Mouse (Mus musculus) liver, embryonic 15.5 days (tissue): Measurements from ENCODE around the gene P2rx3. TPM values are rescaled to one million over a fixed set of nuclear protein-coding genes. Genes with fewer than 3 reads are reported as not detected.

Source experiments
- ATAC-seq: fragments of 200-750 bp; cut with Nextera tagmentation; 2 replicates; pipeline ENCODE4 v1.8.0; 2017; ENCODE audit warnings: moderate number of reproducible peaks, mild to moderate bottlenecking, moderate library complexity; ENCODE audit not compliant: insufficient read depth
- H3K27ac ChIP-seq: fragments of 300-500 bp; sonication (generic); replicated peaks from 2 replicates; pipeline ENCODE4 v1.5.1; 2015; ENCODE audit warnings: mild to moderate bottlenecking, inconsistent platforms
- H3K27me3 ChIP-seq: fragments of 300-500 bp; sonication (generic); 2 replicates; pipeline ENCODE4 v1.6.1; 2015; ENCODE audit warnings: mild to moderate bottlenecking, inconsistent platforms
- H3K36me3 ChIP-seq: fragments of 300-500 bp; sonication (generic); replicated peaks from 2 replicates; pipeline ENCODE4 v1.6.1; 2015; ENCODE audit warnings: moderate library complexity, mild to moderate bottlenecking, inconsistent platforms
- H3K4me1 ChIP-seq: fragments of 300-500 bp; sonication (generic); replicated peaks from 2 replicates; pipeline ENCODE4 v1.6.1; 2015; ENCODE audit warnings: inconsistent platforms
- H3K4me2 ChIP-seq: fragments of 300-500 bp; sonication (generic); 2 replicates; pipeline ENCODE4 v1.6.1; 2015; ENCODE audit warnings: moderate library complexity, mild to moderate bottlenecking, inconsistent platforms
- H3K4me3 ChIP-seq: fragments of 300-500 bp; sonication (generic); replicated peaks from 2 replicates; pipeline ENCODE4 v1.5.1; 2015; ENCODE audit warnings: mild to moderate bottlenecking, inconsistent platforms
- H3K9ac ChIP-seq: fragments of 300-500 bp; sonication (generic); 2 replicates; pipeline ENCODE4 v1.6.1; 2015; ENCODE audit warnings: moderate library complexity, mild to moderate bottlenecking, inconsistent platforms
- H3K9me3 ChIP-seq: fragments of 300-500 bp; sonication (generic); replicated peaks from 2 replicates; pipeline ENCODE4 v1.6.1; 2016; ENCODE audit warnings: inconsistent platforms
- WGBS: fragments of 180-500 bp; shearing (Covaris S2); methylation state at CpG from one replicate; pipeline ENCODE4 v1.1.7; 2015; ENCODE audit warnings: mixed read lengths; ENCODE audit not compliant: insufficient replicate concordance; 5-methylcytosine and 5-hydroxymethylcytosine counted together
- polyA plus RNA-seq: library from polyadenylated mRNA; unstranded; fragments of >200 nt; fragmentation: Nextera tagmentation; extraction: Ambion mirVana; gene quantifications from 2 replicates; pipeline ENCODE4 v1.2.1, GENCODE M21; 2015

The P2rx3 gene
- polyA plus RNA-seq, 1 experiment from 2014 or later, result 0.25 TPM

GRCm38 (mm10) chr2:85012679-85013078, 24.6 kb downstream of the P2rx3 start:
- no peaks in the 10 kb centered on the region for H3K9me3 ChIP-seq
- ATAC-seq, result peak; percentile 74
- H3K27ac ChIP-seq, result peak overlapping the region; percentile 97
- H3K27me3 ChIP-seq, result peaks cover 5% of the 10 kb centered on the region; the same call in 1 of the 2 replicates
- WGBS, result 24% methylated on average over 14 of the region's 14 CpGs
- peak overlapping the region; percentile 75 for H3K4me2 ChIP-seq
- peak overlapping the region; percentile 46 for H3K4me3 ChIP-seq
- H3K36me3 ChIP-seq, result no peaks in the 10 kb centered on the region
- H3K9ac ChIP-seq, result peak overlapping the region; percentile 61
- peaks cover 72% of the 10 kb centered on the region for H3K4me1 ChIP-seq

GRCm38 (mm10) chr2:85011906-85012604, 25.2 kb downstream of the P2rx3 start:
- Histone ChIP-seq H3K4me3 (peak overlapping the region; percentile 46), H3K4me1 (peaks cover 78% of the 10 kb centered on the region), H3K36me3 (no peaks in the 10 kb centered on the region), H3K27ac (peak overlapping the region; percentile 97), H3K27me3 (peaks cover 5% of the 10 kb centered on the region; the same call in 1 of the 2 replicates), H3K9me3 (no peaks in the 10 kb centered on the region), H3K9ac (peak overlapping the region; percentile 61), H3K4me2 (peak overlapping the region; percentile 75)
- peak; percentile 99 for ATAC-seq
- 31% methylated on average over 9 of the region's 9 CpGs for WGBS

DNA sequence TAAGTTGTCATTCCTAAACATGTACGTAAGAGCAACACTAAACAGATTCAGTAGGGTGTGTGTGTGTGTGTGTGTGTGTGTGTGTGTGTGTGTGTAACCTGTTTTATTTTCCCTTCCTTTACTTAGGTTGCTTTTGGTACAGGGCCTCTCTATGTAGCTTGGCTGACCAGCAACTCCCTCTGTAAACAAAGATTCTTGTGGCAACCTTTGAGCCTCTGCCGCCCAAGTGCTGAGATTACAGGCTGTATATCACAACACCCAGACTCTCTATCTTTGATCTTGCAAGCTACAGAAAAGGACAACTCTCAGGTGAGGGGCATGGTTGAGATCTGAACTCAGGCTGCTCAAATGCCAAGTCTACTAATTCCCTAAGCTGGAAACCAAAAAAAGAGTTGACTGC, 28.1 kb downstream of the P2rx3 start:
- Histone ChIP-seq H3K4me3 (no peak overlapping the region), H3K4me1 (peaks cover 75% of the 10 kb centered on the region), H3K4me2 (no peak overlapping the region), H3K9me3 (no peaks in the 10 kb centered on the region), H3K9ac (no peak overlapping the region), H3K27ac (peak overlapping the region; percentile 63), H3K36me3 (no peaks in the 10 kb centered on the region), H3K27me3 (peaks cover 14% of the 10 kb centered on the region; the same call in 1 of the 2 replicates)
- WGBS, result 54% methylated on average over 2 of the region's 2 CpGs
- no peak for ATAC-seq

GRCm38 (mm10) chr2:85007729-85008128, 29.5 kb downstream of the P2rx3 start:
- no peak for ATAC-seq
- WGBS, result 11% methylated on average over 4 of the region's 4 CpGs

GRCm38 (mm10) chr2:85006600-85006999, 30.7 kb downstream of the P2rx3 start:
- 75% methylated on average over 7 of the region's 7 CpGs for WGBS
- peaks cover 15% of the 10 kb centered on the region; the same call in 1 of the 2 replicates for H3K27me3 ChIP-seq
- ATAC-seq, result no peak
- H3K36me3 ChIP-seq, result no peaks in the 10 kb centered on the region
- no peak overlapping the region for H3K4me3 ChIP-seq
- H3K4me2 ChIP-seq, result no peak overlapping the region
- 0 out of 2 replicates have a peak overlapping the region, but pooled peaks have one; percentile 14 for H3K27ac ChIP-seq
- H3K9me3 ChIP-seq, result no peaks in the 10 kb centered on the region
- H3K9ac ChIP-seq, result no peak overlapping the region
- peaks cover 49% of the 10 kb centered on the region for H3K4me1 ChIP-seq

More at GRCm38 (mm10) chr2:85007729-85008128, 29.5 kb downstream of the P2rx3 start:
- H3K4me2 ChIP-seq, result no peak overlapping the region
- no peak overlapping the region for H3K4me3 ChIP-seq
- H3K27me3 ChIP-seq, result peaks cover 15% of the 10 kb centered on the region; the same call in 1 of the 2 replicates
- H3K9me3 ChIP-seq, result no peaks in the 10 kb centered on the region
- H3K9ac ChIP-seq, result no peak overlapping the region
- H3K4me1 ChIP-seq, result peaks cover 60% of the 10 kb centered on the region
- no peaks in the 10 kb centered on the region for H3K36me3 ChIP-seq
- H3K27ac ChIP-seq, result no peak overlapping the region

GRCm38 (mm10) chr2:85004341-85004740, 32.9 kb downstream of the P2rx3 start:
- H3K36me3 ChIP-seq, result no peaks in the 10 kb centered on the region
- H3K27me3 ChIP-seq, result peaks cover 10% of the 10 kb centered on the region; the same call in 1 of the 2 replicates
- H3K4me3 ChIP-seq, result no peak overlapping the region
- H3K9me3 ChIP-seq, result no peaks in the 10 kb centered on the region
- 72% methylated on average over 4 of the region's 4 CpGs for WGBS
- no peak overlapping the region for H3K27ac ChIP-seq
- ATAC-seq, result no peak
- no peak overlapping the region for H3K9ac ChIP-seq
- no peak overlapping the region for H3K4me2 ChIP-seq
- peaks cover 48% of the 10 kb centered on the region for H3K4me1 ChIP-seq

DNA sequence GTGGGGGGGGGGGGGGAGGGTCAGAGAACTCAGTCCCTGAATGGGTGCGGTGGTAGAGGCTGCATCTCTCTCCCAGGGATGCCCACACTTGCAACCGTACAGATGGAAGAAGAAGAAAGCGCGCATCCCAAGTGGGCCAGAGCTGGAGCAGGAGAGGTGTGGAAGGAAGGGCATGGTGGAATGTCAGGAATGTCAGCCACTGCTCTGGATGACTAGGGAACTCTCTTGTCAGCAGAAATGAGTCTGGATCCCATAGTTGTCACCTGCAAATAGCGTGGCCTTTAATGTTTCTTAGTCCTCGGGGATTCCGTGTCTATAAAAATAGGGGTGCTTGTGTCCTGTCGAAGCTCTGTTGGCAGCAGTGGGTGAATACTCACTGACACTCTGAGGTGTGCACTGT, 34.7 kb downstream of the P2rx3 start:
- H3K27ac ChIP-seq, result 0 out of 2 replicates have a peak overlapping the region, but pooled peaks have one; percentile 14
- H3K4me2 ChIP-seq, result no peak overlapping the region
- H3K4me1 ChIP-seq, result peaks cover 40% of the 10 kb centered on the region
- no peak for ATAC-seq
- H3K9me3 ChIP-seq, result no peaks in the 10 kb centered on the region
- no peaks in the 10 kb centered on the region for H3K36me3 ChIP-seq
- H3K4me3 ChIP-seq, result no peak overlapping the region
- no peak overlapping the region for H3K9ac ChIP-seq
- 73% methylated on average over 8 of the region's 8 CpGs for WGBS
- peaks cover 10% of the 10 kb centered on the region; the same call in 1 of the 2 replicates for H3K27me3 ChIP-seq

- Histone ChIP-seq H3K36me3 (no peaks in the 10 kb centered on the region), H3K4me2 (no peak overlapping the region), H3K27me3 (0 out of 2 replicates have a peak, but pooled peaks cover 10% of the 10 kb centered on the region), H3K9ac (no peak overlapping the region), H3K4me1 (peaks cover 35% of the 10 kb centered on the region), H3K27ac (no peak overlapping the region), H3K4me3 (no peak overlapping the region), H3K9me3 (no peaks in the 10 kb centered on the region)
- 63% methylated on average over 13 of the region's 13 CpGs for WGBS
- ATAC-seq, result no peak
These were observed 35.8 kb downstream of the P2rx3 start for GRCm38 (mm10) chr2:85001497-85001896.

- Histone ChIP-seq H3K27me3 (peaks cover 15% of the 10 kb centered on the region; the same call in 1 of the 2 replicates), H3K27ac (peak overlapping the region; percentile 14; the same call in 1 of the 2 replicates), H3K9me3 (no peaks in the 10 kb centered on the region), H3K4me3 (no peak overlapping the region), H3K36me3 (no peaks in the 10 kb centered on the region), H3K9ac (no peak overlapping the region), H3K4me2 (peak overlapping the region; percentile 23; the same call in 1 of the 2 replicates), H3K4me1 (peaks cover 44% of the 10 kb centered on the region)
- ATAC-seq, result peak; percentile 53; the same call in 1 of the 2 replicates
- 66% methylated on average over 3 of the region's 3 CpGs for WGBS
These were observed 37.6 kb downstream of the P2rx3 start for GRCm38 (mm10) chr2:84999486-85000181.

GRCm38 (mm10) chr2:84996376-84996775, 40.9 kb downstream of the P2rx3 start:
- peak; percentile 74 for ATAC-seq
- H3K27ac ChIP-seq, result peak overlapping the region; percentile 49
- 13% methylated on average over 2 of the region's 2 CpGs for WGBS

GRCm38 (mm10) chr2:84987930-84988329, 49.3 kb downstream of the P2rx3 start, which contains the start of gene Prg3:
TSS of gene Prg3 (plus strand) at chr2:84988215.
- Histone ChIP-seq H3K36me3 (no peaks in the 10 kb centered on the region), H3K9me3 (no peaks in the 10 kb centered on the region), H3K9ac (no peak within 1 kb of the TSS), H3K4me3 (no peak within 1 kb of the TSS), H3K27ac (no peak within 1 kb of the TSS), H3K4me1 (no peaks in the 10 kb centered on the region), H3K27me3 (peaks cover 40% of the 10 kb centered on the region), H3K4me2 (no peak within 1 kb of the TSS)
- ATAC-seq, result no peak
- 15% methylated on average over 1 of the region's 1 CpGs for WGBS

More at GRCm38 (mm10) chr2:84996376-84996775, 40.9 kb downstream of the P2rx3 start:
- Histone ChIP-seq H3K9me3 (no peaks in the 10 kb centered on the region), H3K4me3 (no peak overlapping the region), H3K36me3 (no peaks in the 10 kb centered on the region), H3K27me3 (peaks cover 27% of the 10 kb centered on the region), H3K4me1 (peaks cover 42% of the 10 kb centered on the region), H3K9ac (no peak overlapping the region), H3K4me2 (no peak overlapping the region)
